Mouse (Mus musculus): ENCODE results near the gene Itsn1.

- TF ChIP-seq CTCF (IDR thresholded peaks at IDR 0.05) (no peak), EP300 (IDR thresholded peaks at IDR 0.05) (no peak)
Measured at GRCm38 (mm10) chr16:91804418-91804817, 75.3 kb downstream of the Itsn1 start.
